Mouse (Mus musculus): Measurements from ENCODE around the gene Ptpn5.

Ptpn5 gene

GRCm38 (mm10) chr7:47054666-47055065 lies 78.8 kb downstream of the Ptpn5 start:
- peak; percentile 21 for DNase-seq

GRCm38 (mm10) chr7:47053287-47053686 lies 80.2 kb downstream of the Ptpn5 start:
- no peak for DNase-seq

- peak; percentile 24 for DNase-seq
These were observed 81.2 kb downstream of the Ptpn5 start for GRCm38 (mm10) chr7:47052276-47052675.

- peak; percentile 51 for DNase-seq
These were observed 81.9 kb downstream of the Ptpn5 start for GRCm38 (mm10) chr7:47051404-47052151.

GRCm38 (mm10) chr7:47050766-47051165 lies 82.7 kb downstream of the Ptpn5 start:
- DNase-seq: no peak

GRCm38 (mm10) chr7:47050366-47050765 lies 83.1 kb downstream of the Ptpn5 start, which contains the start of gene Tmem86a:
Gene Tmem86a (plus strand): TSS chr7:47050601.
- peak; percentile 94 for DNase-seq

GRCm38 (mm10) chr7:47042823-47043490 lies 90.5 kb downstream of the Ptpn5 start:
- DNase-seq: no peak

- DNase-seq: no peak
These were observed 91.4 kb downstream of the Ptpn5 start for GRCm38 (mm10) chr7:47042121-47042520.

- no peak for DNase-seq
These were observed 91.8 kb downstream of the Ptpn5 start for GRCm38 (mm10) chr7:47041706-47042105.

GRCm38 (mm10) chr7:47035426-47035825 lies 98.1 kb downstream of the Ptpn5 start:
- DNase-seq: no peak

- no peak for DNase-seq
These were observed 98.6 kb downstream of the Ptpn5 start for GRCm38 (mm10) chr7:47034785-47035384.

- DNase-seq: no peak
These were observed 102.1 kb downstream of the Ptpn5 start for GRCm38 (mm10) chr7:47031371-47031770.

GRCm38 (mm10) chr7:47030517-47031193 lies 102.8 kb downstream of the Ptpn5 start:
- DNase-seq: no peak
